19 mouse cellular contexts compared by ENCODE assay signal in the genomic region with DNA sequence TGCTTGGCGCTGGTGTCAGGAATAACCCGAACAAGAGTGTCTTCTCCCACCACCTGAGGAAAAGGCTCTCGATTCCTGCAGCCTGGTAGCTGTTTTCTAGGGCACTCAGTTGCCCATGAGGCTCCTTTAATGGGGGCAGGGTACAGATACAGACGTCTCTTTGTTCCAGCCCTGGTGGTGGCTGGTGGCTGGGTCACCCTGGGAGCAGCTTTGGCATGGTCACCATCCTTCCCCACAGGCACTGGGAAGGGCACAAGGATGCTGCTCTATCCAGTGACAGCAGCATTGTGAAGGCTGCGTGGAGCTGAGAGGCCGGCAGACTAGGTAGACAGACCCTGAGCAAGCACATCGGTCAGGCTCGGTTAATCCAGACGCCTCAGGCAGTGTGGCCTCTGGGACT. TPM values are rescaled to one million over a fixed set of nuclear protein-coding genes. Genes with fewer than 3 reads are reported as not detected.
DNase-seq lines count a peak whose midpoint lies in the region; TF ChIP-seq lines count a peak whose summit lies in the region.
"Had no signal": no experiment of that assay in that cellular context is flagged by ENCODE, and none has a peak within 500 bp of the region (broad histone marks: within the 10 kb centered on the region; RNA-seq: fewer than 3 reads in every experiment).

No protein-coding gene starts in this region.

- no peak overlapping the region for H3K4me3 ChIP-seq in gastrocnemius, adult 2 months
- no peak overlapping the region for H3K4me3 ChIP-seq in olfactory bulb, adult 2 months (ENCODE audit: insufficient read depth, low read depth, low read length)
- H3K4me3 ChIP-seq in kidney, adult 2 months (ENCODE audit: insufficient read depth, low read depth, low read length): no peak overlapping the region
- H3K4me3 ChIP-seq: forebrain, embryonic 12.5 days; heart, embryonic 13.5 days had no signal

- H3K4me1 ChIP-seq in olfactory bulb, adult 2 months (ENCODE audit: control insufficient read depth, insufficient read depth, low read length): peaks cover 21% of the 10 kb centered on the region
- peaks cover 12% of the 10 kb centered on the region for H3K4me1 ChIP-seq in kidney, adult 2 months (ENCODE audit: control insufficient read depth, insufficient read depth, low read length)
- H3K4me1 ChIP-seq: forebrain, embryonic 12.5 days had no signal

- peak; percentile 13 for DNase-seq in gastrocnemius, adult 2 months
- DNase-seq in gastrocnemius, adult 18-20 months (ENCODE audit: low spot score): no peak
- DNase-seq in layer of hippocampus, adult 8-10 months (ENCODE audit: low spot score in 2 of 2): peak; percentile 52 to 59
- DNase-seq in layer of hippocampus, postnatal 14 days (ENCODE audit: low spot score in 2 of 2): no peak
- DNase-seq in right cerebral cortex, adult 18-20 months: peak; percentile 52
- DNase-seq in right cerebral cortex, postnatal 4 days: no peak
- DNase-seq in kidney, adult 2 months: no peak
- DNase-seq: adrenal gland, adult 2 months; cerebellum, postnatal 25 days; heart, adult 11 months; kidney, adult 18-20 months; kidney, postnatal 10 days; liver; spleen, adult 18-20 months; thymus, adult 2 months had no signal

- peaks cover 2% of the 10 kb centered on the region; the same call in 1 of the 2 replicates for H3K36me3 ChIP-seq in kidney, adult 2 months (ENCODE audit: control insufficient read depth, insufficient read depth, low read length)

- intact Hi-C loops in gastrocnemius, adult 2 months (cut with DNase I): no loop called here

- TF ChIP-seq CTCF in gastrocnemius, adult 2 months (IDR thresholded peaks at IDR 0.05): no peak
- no peak for TF ChIP-seq CTCF in olfactory bulb, adult 2 months (IDR thresholded peaks at IDR 0.05; ENCODE audit: insufficient read depth, low read depth, low read length)
- TF ChIP-seq CTCF in kidney, adult 2 months (conservative IDR thresholded peaks at IDR 0.05; ENCODE audit: insufficient read depth, insufficient read length, low read depth, low read length): no peak

- H3K27me3 ChIP-seq in kidney, adult 2 months (replicated peaks; ENCODE audit: control insufficient read depth, insufficient read depth, low read length): no peaks in the 10 kb centered on the region
- H3K27me3 ChIP-seq: forebrain, embryonic 12.5 days; heart, embryonic 13.5 days had no signal

- H3K27ac ChIP-seq in gastrocnemius, adult 2 months: no peak overlapping the region
- peak overlapping the region; percentile 30; the same call in 1 of the 2 replicates for H3K27ac ChIP-seq in olfactory bulb, adult 2 months (ENCODE audit: insufficient read depth, low read depth, low read length)
- H3K27ac ChIP-seq in kidney, adult 2 months (ENCODE audit: insufficient read depth, low read depth, low read length): no peak overlapping the region
- H3K27ac ChIP-seq: forebrain, embryonic 12.5 days; heart, embryonic 13.5 days had no signal

- 59% methylated on average over 9 of the region's 9 CpGs for WGBS in olfactory bulb, adult 2 months
- WGBS in kidney, adult 2 months: 73% methylated on average over 9 of the region's 9 CpGs

- no peak for TF ChIP-seq POLR2A in olfactory bulb, adult 2 months (IDR thresholded peaks at IDR 0.05; ENCODE audit: insufficient read depth, low read depth, low read length)
- no peak for TF ChIP-seq POLR2A in kidney, adult 2 months (IDR thresholded peaks at IDR 0.05; ENCODE audit: low read depth, low read length)

RNA-seq across cellular contexts. Expression of gene Gm20431, which starts 9.7 kb away (rescaled TPM):
- 10 to 100 TPM in 1 of 2 experiments, 1 to 10 TPM in 1; 3.7 to 11.5 TPM for total RNA-seq in gastrocnemius, adult 2 months (2021)
- total RNA-seq in gastrocnemius, adult 18-20 months (2021): 1 to 10 TPM; 8.0 to 9.4 TPM
- total RNA-seq in layer of hippocampus, adult 8-10 months (2022): 10 to 100 TPM; 35.0 to 46.6 (median 40.9) TPM
- total RNA-seq in layer of hippocampus, postnatal 14 days (2021): 10 to 100 TPM; 38.9 to 50.9 TPM
- not detected in 2 replicates for polyA plus RNA-seq in olfactory bulb, adult 2 months (2012; ENCODE audit: insufficient read depth, insufficient read length, low replicate concordance, missing spikeins)
- polyA plus RNA-seq in kidney, adult 2 months (2012; rRNA removed): 30.7 and 31.8 TPM in 2 replicates
- polyA plus RNA-seq: liver, embryonic 16.5 days had no signal

RNA-seq across cellular contexts. Expression of gene Ube2v1, which starts 19.7 kb away (rescaled TPM):
- total RNA-seq in gastrocnemius, adult 2 months (2021): 100 to 1,000 TPM; 170 to 181 TPM
- 100 to 1,000 TPM; 175 to 191 TPM for total RNA-seq in gastrocnemius, adult 18-20 months (2021)
- total RNA-seq in layer of hippocampus, adult 8-10 months (2022): 100 to 1,000 TPM; 196 to 224 (median 216) TPM
- total RNA-seq in layer of hippocampus, postnatal 14 days (2021): 100 to 1,000 TPM; 242 to 247 TPM
- polyA plus RNA-seq in olfactory bulb, adult 2 months (2012; ENCODE audit: insufficient read depth, insufficient read length, low replicate concordance, missing spikeins): not detected in 2 replicates
- 108 and 114 TPM in 2 replicates for polyA plus RNA-seq in kidney, adult 2 months (2012; rRNA removed)

RNA-seq across cellular contexts. Expression of gene Cebpb, which starts 37.1 kb away (rescaled TPM):
- 100 to 1,000 TPM; 106 to 181 TPM for total RNA-seq in gastrocnemius, adult 2 months (2021)
- 100 to 1,000 TPM in 1 of 2 experiments, 10 to 100 TPM in 1; 95.1 to 169 TPM for total RNA-seq in gastrocnemius, adult 18-20 months (2021)
- total RNA-seq in layer of hippocampus, adult 8-10 months (2022): 10 to 100 TPM; 21.3 to 37.2 (median 25.6) TPM
- 10 to 100 TPM; 18.6 to 21.7 TPM for total RNA-seq in layer of hippocampus, postnatal 14 days (2021)
- polyA plus RNA-seq in olfactory bulb, adult 2 months (2012; ENCODE audit: insufficient read depth, insufficient read length, low replicate concordance, missing spikeins): not detected in 2 replicates
- polyA plus RNA-seq in kidney, adult 2 months (2012; rRNA removed): 45.3 and 70.3 TPM in 2 replicates

RNA-seq across cellular contexts. Expression of gene Tmem189, which starts 38.0 kb away (rescaled TPM):
- 10 to 100 TPM; 13.0 to 14.9 TPM for total RNA-seq in gastrocnemius, adult 2 months (2021)
- total RNA-seq in gastrocnemius, adult 18-20 months (2021): 10 to 100 TPM; 10.4 to 15.0 TPM
- 10 to 100 TPM; 44.5 to 47.5 (median 46.8) TPM for total RNA-seq in layer of hippocampus, adult 8-10 months (2022)
- total RNA-seq in layer of hippocampus, postnatal 14 days (2021): 10 to 100 TPM; 69.5 to 71.9 TPM
- polyA plus RNA-seq in olfactory bulb, adult 2 months (2012; ENCODE audit: insufficient read depth, insufficient read length, low replicate concordance, missing spikeins): 167 TPM in 1 of 2 replicates, not detected in the other
- 288 and 414 TPM in 2 replicates for polyA plus RNA-seq in kidney, adult 2 months (2012; rRNA removed)

Comparison
In these comparisons a context has a peak if more than half of its experiments do, and no peak if none do; other contexts are left out.
1. DNase-seq: peak in gastrocnemius, adult 2 months (single experiment), layer of hippocampus, adult 8-10 months (2 of 2) and right cerebral cortex, adult 18-20 months (single experiment); none in gastrocnemius, adult 18-20 months (single experiment), layer of hippocampus, postnatal 14 days (0 of 2), right cerebral cortex, postnatal 4 days (single experiment) and kidney, adult 2 months (single experiment).